Mouse (Mus musculus) stomach, adult 2 months (tissue): ENCODE measurements around the gene Vmn2r97. TPM values are rescaled to one million over a fixed set of nuclear protein-coding genes. Genes with fewer than 3 reads are reported as not detected.

ENCODE experiments used
- polyA plus RNA-seq: library from polyadenylated mRNA; depleted of rRNA; stranded (reverse); fragments of >200 nt; gene quantifications from 2 replicates; pipeline ENCODE4 v1.2.3, GENCODE M21; 2012; rRNA removed

The Vmn2r97 gene
- not detected in 2 replicates for polyA plus RNA-seq

GRCm38 (mm10) chr17:18914000-18914399 is at the start of gene Vmn2r97:
Gene Vmn2r97 (plus strand): TSS chr17:18914300.

Other genes with a start within 250 kb of the Vmn2r97 start
- not detected in 2 replicates for gene Vmn2r98, start 139.2 kb downstream of the Vmn2r97 start, polyA plus RNA-seq